Mouse (Mus musculus) CD4-positive helper T cell, adult 2 months (primary cell): ENCODE measurements at regions not wholly inside any gene's neighbourhood (a gene's known extent, or its start where the extent isn't known, plus 50 kb on each side); places are given as distances from the start of the nearest gene placed in this dataset.

Source experiments
- DNase-seq: peaks from one replicate; pipeline ENCODE4 v3.0.0-alpha.2; 2012; ENCODE audit warnings: low read depth, missing footprints, low spot score

GRCm38 (mm10) chr12:68879425-68879824, 279.6 kb downstream of the Rps29 start:
- DNase-seq: no peak

- DNase-seq: no peak
These were observed 287.7 kb downstream of the Rps29 start for GRCm38 (mm10) chr12:68871259-68871658.

GRCm38 (mm10) chr12:68862991-68863356, 296.0 kb downstream of the Rps29 start:
- DNase-seq: no peak

- no peak for DNase-seq
These were observed 296.5 kb downstream of the Rps29 start for GRCm38 (mm10) chr12:68862313-68862990.

- DNase-seq: no peak
These were observed 298.7 kb downstream of the Rps29 start for GRCm38 (mm10) chr12:68860332-68860731.

GRCm38 (mm10) chr12:68849616-68850140, 309.3 kb downstream of the Rps29 start:
- no peak for DNase-seq

- no peak for DNase-seq
These were observed 318.2 kb downstream of the Rps29 start for GRCm38 (mm10) chr12:68840815-68841214.

- no peak for DNase-seq
These were observed 318.8 kb downstream of the Rps29 start for GRCm38 (mm10) chr12:68840156-68840555.

- DNase-seq: no peak
These were observed 323.0 kb downstream of the Rps29 start for GRCm38 (mm10) chr12:68836023-68836422.

- DNase-seq: no peak
These were observed 325.1 kb downstream of the Rps29 start for GRCm38 (mm10) chr12:68833914-68834313.

GRCm38 (mm10) chr12:68829404-68829803, 329.6 kb downstream of the Rps29 start:
- DNase-seq: no peak

GRCm38 (mm10) chr12:68827549-68828249, 331.3 kb downstream of the Rps29 start:
- DNase-seq: no peak

GRCm38 (mm10) chr12:68794396-68794795, 364.6 kb downstream of the Rps29 start:
- no peak for DNase-seq

GRCm38 (mm10) chr12:68783636-68784035, 375.4 kb downstream of the Rps29 start:
- DNase-seq: no peak

- no peak for DNase-seq
These were observed 383.5 kb downstream of the Rps29 start for GRCm38 (mm10) chr12:68775503-68775902.

- no peak for DNase-seq
These were observed 384.2 kb downstream of the Rps29 start for GRCm38 (mm10) chr12:68774800-68775199.

GRCm38 (mm10) chr12:68758263-68759020, 400.5 kb downstream of the Rps29 start:
- no peak for DNase-seq

- no peak for DNase-seq
These were observed 430.1 kb downstream of the Rps29 start for GRCm38 (mm10) chr12:68728882-68729281.

GRCm38 (mm10) chr12:68718946-68719345, 440.0 kb downstream of the Rps29 start:
- DNase-seq: no peak

GRCm38 (mm10) chr12:68694275-68695267, 464.4 kb downstream of the Rps29 start:
- no peak for DNase-seq

- DNase-seq: no peak
These were observed 470.7 kb downstream of the Rps29 start for GRCm38 (mm10) chr12:68688262-68688661.
